Mouse (Mus musculus): Measurements from ENCODE around the gene Dnajb2.

GRCm38 (mm10) chr1:75262969-75263951, 27.1 kb downstream of the Dnajb2 start:
- no peak for TF ChIP-seq POLR2A (IDR thresholded peaks at IDR 0.05; ENCODE audit: borderline replicate concordance, low read depth, low read length)
- no peak for TF ChIP-seq CTCF (IDR thresholded peaks at IDR 0.05; ENCODE audit: low read depth, low read length)

All from bone marrow macrophage, adult 2 months (primary cell).